Mouse (Mus musculus) layer of hippocampus, adult 11-12 months (tissue): ENCODE measurements around the gene Tctex1d2.
"Not testable (repeated sequence)": the region's sequence is repeated elsewhere in the genome, so short reads cannot be mapped to it uniquely, and the experiment has no call there.

ENCODE experiments used
- DNase-seq: peaks from one replicate; pipeline ENCODE4 v3.0.0; 2022; ENCODE audit warnings: low spot score

Gene Tctex1d2

DNA sequence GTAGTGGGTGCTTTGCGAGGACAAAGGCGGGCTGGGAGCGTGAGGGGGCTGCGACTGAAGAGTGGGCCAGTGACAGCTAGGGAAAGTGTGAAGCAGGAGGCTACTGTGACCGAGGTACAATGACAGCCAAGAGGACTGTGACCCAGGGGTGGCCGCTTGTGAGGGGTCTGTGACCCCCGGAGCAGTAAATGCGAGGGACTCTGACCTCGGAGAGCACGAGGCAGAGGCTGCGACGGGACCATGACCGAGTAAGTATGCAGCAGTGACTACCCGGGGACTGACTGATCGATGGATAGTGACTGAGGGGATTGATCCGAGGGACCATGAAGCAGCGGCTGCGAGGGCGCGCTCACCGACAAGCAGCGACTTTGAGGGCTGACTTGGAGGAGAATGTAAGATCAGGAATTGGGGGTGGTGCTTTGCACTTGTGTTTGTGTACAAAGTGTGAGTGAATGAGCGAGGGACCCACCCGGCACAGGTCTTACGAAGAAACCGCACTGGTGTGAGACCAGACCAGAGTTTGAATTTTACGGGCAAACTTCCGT is 11.6 kb downstream of the Tctex1d2 start:
- peak; percentile 38 for DNase-seq

DNA sequence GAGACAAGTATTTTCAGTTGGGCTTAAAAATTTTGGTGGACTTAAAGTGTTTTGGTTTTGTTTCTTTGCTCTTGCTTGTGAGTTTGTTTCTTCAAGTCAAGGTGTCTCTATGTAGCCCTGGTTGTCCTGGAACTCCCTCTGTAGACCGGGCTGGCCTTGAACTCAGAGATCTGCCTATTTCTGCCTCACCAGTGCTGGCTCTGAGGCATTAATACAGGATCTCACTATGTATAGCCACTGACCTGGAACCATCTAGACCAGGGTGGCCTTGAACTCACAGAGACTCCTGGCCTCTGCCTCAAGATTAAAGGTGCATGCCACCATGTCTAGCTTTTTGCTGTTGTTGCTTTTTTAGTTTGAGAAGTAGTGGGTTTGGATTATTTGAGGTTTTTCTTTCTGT is 12.4 kb downstream of the Tctex1d2 start:
- no peak for DNase-seq

DNA sequence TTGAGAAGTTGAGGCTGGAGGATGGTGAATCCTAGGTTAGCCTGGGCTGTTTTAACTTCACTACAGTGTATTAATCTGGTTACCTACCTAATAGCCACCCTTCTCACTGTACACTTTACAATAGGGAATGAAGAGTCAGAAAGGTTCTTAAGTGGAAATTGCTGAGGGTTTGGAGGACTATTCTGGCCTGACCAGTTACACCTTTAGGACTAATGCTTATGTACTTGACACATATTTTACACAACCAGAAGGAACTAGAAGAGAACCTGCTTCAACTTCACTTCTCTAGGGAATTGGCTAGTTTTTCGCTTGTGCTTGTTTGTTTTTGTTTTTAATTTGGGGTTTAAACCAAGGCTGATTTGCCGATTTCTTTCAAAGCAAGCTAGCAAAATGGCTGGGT is 13.6 kb downstream of the Tctex1d2 start:
- no peak for DNase-seq

DNA sequence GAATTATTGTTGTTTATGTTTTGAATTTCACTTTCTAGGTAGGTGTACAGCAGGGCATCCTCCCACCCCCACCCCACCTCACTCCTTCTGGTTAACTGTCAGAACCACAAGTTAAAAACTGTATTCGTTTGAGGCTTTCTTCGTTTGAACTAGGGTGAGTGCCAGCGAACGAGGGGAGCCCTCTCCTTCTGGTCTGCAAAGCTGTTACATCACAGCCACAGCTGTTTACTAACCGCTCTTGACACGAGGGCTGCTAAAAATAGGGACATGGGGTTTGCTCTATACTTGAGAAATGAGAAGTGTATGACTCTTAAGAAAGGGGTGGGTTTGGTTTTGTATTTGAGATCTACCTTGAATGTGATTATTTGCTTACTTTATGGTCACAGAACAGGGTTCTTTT is 14.6 kb downstream of the Tctex1d2 start:
- DNase-seq, result no peak

DNA sequence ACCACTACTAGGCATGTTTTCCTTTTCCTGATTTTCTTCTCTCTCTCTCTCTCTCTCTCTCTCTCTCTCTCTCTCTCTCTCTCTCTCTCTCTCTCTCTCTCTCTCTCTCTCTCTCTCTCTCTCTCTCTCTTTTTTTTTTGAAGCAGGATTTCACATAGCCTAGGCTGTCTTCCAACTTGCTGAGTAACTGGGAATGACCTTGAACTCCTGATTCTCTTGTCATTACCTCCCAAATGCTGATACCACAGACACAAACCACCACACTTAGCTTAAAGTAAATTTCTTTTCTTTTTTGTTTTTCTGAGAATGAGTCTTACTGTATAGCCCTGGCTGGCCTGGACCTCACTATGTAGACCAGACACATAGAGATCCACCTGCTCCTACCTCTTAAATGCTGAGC is 15.2 kb downstream of the Tctex1d2 start:
- no peak for DNase-seq

DNA sequence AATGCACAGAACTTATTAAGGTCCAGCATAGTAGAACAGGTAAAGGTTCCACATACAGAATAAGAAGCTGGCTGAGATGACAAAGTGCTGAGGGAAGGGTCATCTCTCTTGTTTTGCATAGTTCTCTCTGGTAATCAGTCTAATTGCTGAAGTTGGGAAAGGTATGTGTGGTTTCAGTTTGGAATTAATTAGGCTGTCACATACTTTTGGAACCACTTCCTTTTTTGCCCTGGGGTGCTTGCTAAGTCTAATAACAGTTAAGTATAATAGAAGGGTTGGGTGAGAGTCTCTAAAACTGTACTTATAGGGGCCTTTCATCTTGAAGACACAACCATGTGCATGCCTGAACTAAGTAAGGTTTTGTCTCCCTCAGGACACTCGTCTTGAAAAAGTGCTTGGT is 17.2 kb downstream of the Tctex1d2 start:
- DNase-seq, result no peak

DNA sequence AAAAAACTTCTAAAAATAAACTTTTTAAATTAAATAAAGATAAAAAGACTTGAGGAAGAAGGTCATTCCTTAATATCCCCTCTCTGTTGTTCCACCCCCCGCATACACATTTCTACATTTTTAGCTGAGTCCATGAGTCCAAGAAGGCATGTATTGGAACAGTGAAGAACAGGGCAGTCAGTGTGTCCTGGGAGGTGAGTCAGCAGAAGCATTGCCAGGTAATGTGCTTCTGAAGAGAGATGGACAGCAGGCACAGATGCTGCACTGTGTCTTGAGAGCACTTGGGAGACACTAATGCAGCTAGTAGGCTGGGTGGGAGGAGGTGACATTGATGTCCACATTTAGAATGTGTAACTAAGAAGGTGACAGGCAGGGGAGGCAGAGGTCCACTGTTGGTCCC is 17.8 kb downstream of the Tctex1d2 start:
- DNase-seq, result no peak

DNA sequence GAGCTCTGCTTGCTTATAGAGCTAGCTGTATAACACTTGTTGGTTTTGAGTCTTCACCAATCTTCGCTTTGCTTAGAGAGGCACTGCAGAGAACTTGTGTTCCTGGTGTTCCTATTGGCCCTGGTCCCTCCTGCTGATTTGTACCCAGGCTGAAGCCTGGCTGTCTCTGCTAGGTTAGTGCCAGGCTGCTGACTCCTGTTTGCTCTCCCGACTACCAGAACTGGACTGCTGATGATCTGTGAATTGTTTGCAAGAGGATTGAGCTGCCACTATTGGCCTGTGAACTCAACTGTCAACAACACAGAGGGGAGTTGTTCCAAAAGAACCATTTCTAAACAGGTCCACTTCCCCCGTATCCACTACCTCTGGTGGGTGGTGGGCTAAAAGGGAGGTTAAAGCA is 21.9 kb downstream of the Tctex1d2 start:
- DNase-seq, result no peak

DNA sequence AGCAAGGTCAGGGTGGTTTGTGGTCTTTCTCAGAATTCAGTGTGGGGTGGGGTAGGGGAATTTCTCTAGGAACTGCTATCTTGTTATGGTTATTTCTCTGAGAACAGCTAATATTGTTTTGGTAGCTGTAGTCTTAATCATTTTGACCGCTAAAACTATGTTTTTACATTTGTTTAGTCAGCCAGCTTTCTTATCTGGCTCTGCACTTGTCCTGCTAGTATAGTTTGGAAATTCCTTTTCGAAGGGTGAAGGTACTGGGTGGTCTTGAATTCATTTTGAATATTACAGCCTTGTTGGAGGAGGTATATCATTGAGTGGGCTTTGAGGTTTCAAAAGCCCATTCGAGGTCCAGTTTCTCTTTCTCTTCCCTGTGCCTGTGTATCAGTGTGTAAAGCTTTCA is 25.1 kb downstream of the Tctex1d2 start:
- not testable (repeated sequence) for DNase-seq

DNA sequence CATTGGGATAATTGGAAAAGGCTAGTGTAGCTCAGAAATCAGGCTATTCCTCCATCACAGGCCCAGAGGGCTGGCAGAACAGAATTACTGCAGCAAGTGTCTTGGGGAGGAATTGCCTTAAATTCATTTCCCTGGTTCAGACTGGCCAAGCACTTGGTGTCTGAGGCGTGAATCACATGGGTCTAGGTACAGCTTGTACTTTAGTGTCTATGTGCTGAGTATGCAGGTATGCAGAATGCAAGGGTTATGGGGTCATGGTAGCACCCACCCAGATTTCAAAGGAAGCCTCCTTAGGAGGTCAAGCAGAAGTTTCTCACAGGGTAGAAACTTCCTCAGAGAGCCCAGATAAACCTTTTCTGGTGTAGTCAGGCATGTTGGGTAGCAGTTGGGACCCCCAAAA is 26.1 kb downstream of the Tctex1d2 start:
- no peak for DNase-seq

DNA sequence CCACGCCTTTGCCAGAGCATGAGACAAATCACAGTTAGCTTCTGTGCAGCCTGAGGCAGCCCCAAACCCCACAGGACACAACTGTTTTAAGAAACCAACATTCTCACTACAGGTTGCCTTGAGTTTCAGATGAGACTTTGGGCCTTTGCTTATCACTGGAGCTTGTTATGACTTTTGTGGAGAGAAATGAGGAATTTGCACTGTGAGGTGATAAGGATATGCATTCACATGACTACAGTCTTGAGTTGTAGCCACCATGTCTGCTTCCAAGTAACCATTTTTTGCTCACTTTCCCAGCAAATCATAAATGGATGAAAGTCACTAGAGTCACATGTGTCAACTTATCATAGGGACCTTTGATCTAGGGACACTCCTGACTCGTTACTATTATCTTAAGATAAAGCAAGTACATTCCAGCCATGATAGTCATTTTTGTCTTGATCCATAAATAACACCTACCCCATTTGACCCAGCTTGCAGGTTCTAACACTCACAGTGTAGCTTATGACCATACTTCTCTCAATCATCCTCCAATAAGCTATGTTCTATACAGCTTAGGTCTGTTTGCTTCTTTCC is 27.1 kb downstream of the Tctex1d2 start:
- no peak for DNase-seq

DNA sequence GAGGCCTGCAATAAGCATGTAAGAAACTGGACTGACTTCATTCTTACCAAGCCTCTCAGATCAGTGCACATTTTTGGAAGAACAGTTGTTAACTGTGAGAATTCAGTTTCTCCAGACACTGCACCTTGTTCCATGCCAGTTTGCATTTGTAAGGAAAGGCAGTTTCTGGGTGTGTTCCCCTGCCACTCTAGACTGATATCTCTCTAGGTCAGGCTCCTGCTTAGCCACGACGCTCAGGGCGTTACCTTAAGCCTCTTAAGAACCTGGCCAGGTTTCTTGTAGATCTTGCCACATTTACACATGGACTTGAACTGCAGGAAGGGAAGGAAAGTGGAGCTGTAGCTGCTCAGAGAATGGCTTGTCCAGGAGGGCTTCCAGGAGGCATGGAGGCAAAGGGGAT is 30.2 kb downstream of the Tctex1d2 start:
- DNase-seq, result no peak

DNA sequence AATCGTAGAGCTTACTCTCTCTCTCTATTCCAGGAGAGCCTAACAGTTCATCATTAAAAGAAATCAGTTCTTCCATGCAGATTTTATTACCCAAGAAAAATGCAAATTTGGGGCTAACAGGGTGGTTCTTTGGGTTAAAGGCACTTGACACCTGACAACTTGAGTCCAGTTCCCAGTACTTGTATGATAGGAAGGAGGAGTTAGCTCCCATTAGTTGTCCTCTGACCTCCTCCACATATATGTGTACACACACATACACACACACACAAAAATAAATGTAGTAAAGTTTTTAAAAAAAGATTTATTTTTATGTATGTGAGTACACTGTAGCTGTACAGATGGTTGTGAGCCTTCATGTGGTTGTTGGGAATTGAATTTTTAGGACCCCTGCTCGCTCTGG is 30.6 kb downstream of the Tctex1d2 start:
- no peak for DNase-seq

DNA sequence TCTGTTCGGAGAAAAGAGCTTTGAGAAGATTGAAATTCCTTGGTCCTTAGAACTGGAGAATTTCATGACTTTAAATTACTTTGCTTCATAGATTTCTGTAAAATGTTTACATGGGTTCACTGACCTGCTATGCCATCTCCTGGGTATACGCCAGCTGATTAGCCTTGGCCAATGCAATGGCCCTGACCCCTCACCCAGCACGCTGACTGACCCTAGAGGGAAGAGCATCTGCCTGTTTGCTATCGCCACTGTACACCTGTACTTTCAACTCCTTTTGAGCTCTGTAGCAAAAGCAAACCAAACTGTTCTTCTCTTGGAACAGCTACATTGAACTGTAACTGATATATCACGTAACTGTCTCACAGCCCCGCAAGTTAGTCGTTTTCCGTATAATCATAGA is 33.6 kb downstream of the Tctex1d2 start:
- no peak for DNase-seq

DNA sequence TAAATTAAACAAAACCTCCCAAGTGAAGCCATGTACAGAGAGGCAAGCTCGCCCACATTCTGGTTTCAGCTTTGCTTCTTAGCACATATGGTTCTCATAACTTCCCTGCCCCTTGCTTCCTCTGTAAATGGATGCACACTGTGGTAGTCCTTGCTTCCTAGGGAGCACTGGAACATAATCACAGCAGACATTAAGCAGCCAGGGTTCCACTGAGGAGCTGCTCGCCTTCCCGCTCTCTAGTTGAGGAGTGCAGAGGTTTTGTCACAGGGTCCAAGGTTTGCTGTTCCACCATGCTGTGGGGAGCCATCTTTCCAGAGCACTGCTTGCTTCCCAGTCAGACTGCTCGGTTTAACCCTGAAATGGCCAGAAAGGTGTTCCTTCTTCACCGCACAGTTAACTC is 35.1 kb downstream of the Tctex1d2 start:
- no peak for DNase-seq

DNA sequence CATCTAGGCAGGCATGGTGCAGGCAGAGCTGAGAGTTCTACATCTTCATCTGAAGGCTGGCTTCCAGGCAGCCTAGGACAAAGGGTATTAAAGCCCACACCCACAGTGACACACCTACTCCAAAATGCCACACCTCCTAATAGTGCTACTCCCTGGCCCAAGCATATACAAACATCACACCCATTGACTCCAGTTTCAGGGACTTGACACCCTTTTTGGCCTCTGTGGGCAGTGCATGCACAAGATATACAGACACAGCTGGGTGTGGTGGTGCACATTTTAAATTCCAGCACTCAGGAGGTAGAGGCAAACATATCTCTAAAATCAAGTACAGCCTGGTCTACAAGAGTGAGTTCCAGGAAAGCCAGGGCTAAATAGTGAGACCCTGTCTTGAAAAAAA is 36.6 kb downstream of the Tctex1d2 start:
- no peak for DNase-seq

DNA sequence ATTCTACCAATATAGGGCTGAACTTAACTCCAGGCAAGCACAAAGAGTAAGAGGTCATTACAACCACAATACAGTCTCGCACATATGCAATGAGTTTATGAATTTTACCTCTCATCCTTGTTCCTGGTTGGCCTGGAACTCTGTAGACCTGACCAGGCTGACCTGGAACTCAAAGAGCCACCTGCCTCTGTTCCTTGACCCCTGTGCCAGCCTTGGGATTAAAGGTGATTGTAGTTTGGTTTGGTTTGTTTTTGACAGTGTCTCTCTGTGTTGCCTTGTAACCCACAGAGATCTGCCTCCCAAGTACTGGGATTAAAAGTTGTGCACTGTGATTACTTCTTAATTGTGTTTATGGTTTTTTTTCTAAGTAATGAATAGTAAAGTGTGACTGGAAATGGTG is 37.3 kb downstream of the Tctex1d2 start:
- no peak for DNase-seq

DNA sequence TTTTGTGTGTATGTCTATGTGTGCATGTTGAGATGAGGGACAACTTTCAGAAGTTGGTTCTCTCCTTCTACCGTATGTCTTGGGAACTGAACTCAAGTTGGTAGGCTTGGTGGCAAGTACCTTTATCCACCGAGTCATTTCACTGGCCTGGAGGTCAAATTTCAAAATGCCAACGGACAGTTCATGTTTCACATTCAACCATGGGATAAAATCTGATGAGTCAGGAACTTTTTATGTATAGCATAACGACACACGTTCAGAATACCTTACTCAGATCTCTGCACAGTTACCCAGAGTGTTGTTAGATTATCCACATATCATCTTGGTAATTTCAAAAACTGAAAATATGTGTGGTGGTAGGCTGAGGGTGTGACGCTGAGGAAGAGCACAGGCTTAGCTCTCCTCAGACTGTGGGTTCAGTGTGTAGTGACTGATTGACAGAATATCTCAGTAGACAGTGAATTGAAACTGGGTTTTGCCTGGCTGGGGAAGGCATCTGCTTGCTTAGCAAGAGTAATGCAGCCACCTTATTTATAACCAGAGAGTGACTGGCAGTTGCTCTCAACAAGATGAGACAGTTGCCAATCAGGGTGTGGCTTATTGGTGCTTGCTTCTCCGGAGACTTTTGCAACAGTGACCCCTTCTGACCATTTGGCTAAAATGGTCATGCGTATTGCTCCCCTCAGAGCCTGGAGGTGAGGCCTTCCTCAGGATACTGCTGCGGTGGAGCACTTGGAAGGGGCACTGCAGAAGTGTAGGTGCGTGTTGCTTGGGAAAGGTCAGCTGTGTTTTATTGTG is 38.3 kb downstream of the Tctex1d2 start:
- peak; percentile 72 for DNase-seq

DNA sequence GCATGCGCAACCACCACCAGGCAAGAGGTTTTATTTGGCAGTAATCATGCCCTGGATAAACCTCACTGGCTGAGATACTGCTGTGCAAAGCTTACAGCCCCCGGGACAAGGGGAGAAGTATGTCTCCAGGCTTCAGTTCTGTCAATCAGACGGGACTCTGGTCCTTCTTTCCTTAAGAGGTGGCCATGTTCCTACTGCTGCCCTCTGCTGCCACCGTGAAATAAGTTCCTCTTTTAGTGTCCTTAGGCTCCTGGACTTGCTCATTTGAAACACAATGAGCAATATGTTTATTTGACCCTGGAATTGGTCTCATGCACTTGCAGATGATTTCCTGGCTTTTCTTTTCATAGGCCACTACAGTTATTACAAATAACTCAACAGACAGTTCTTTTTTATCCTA is 41.0 kb downstream of the Tctex1d2 start:
- DNase-seq, result no peak

DNA sequence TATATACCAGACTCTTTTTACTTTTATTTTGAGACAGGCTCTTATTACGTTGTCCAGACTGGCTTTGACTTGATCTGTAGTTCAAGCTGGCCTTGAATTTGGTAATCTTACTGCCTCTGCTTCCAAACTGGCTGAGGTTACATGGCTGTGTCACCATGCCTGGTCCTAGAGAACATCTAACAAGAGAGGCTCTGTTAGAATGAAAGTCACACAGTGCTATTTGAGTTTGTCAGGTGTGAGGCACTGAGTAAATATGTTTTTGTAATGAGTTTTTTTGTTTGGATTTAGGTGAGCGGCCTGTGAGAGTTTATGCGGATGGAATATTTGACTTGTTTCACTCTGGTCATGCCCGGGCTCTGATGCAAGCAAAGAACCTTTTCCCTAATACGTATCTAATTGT is 42.2 kb downstream of the Tctex1d2 start:
- DNase-seq, result no peak

DNA sequence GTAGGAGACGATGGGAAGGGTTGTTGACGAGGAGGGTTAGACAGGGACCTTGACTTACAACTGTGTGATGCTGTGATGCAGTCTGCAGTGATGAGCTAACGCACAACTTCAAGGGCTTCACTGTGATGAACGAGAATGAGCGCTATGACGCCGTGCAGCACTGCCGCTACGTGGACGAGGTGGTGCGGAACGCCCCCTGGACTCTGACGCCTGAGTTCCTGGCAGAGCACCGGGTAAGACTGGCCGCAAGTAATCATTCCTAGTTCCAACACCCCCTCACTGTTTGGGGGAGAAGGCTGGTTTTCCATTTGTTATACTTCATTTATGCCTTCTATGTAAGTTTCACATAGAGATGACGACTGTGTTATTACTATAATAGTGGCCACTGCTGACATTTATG is 43.4 kb downstream of the Tctex1d2 start:
- DNase-seq, result no peak

DNA sequence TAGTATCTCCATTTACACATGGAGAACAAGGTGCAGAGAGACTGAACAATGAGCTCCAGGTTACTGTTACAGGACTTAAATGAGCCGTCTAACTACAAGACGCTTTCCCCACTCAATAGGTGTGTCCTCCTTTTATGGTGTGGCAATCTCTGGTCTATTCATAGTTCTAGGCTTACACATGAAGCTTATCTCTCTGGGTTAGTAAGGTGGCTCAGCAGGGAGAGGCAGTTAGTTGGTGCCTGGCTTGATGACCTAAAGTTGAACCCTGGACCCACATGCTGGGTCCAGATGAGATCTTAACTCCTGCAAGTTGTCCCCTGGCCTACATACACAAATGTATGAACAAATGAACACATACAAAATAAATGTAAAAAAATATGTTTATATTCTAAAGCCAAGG is 43.9 kb downstream of the Tctex1d2 start:
- DNase-seq, result no peak

DNA sequence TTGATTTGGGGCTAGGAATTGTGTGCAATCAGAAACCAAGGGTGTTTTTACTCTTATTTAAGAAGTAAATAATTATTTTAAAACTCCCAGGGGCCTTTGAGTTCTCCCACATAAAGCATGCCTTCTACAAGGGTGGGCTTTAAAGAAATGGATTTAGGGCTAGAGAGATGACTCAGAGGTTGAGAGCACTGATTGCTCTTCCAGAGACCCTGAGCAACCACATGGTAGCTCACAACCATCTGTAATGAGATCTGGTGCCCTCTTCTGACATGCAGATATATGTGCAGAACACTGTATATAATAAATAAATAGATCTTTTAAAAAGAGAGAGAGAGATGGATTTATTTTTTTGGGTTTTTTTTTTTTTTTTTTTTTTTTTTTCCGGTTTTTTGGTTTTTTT is 45.4 kb downstream of the Tctex1d2 start:
- DNase-seq, result no peak

DNA sequence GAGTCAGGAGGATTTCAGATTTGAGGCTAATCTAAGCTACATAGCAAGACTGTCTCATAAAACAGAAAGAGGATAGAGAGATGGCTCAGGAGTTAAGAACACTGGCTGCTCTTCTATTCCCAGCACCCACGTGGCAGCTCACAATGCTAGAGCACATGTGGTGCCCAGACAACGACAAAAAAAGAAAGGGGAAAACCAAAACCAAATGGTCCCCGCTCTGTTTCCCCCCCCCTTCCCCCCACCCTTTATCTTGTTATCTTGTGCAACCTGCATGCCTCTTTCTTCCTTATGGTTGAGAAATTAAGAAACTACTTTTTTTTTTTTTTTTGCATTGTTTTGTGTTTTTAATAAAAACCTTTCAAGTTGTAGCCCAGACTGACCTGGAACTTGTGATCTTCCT is 49.0 kb downstream of the Tctex1d2 start:
- DNase-seq, result peak; percentile 24
